Mouse (Mus musculus) thymus, adult 2 months (tissue): Measurements from ENCODE around the gene Tmie.

Experiments used
- CTCF ChIP-seq: fragments of 200-500 bp; IDR thresholded peaks from 2 replicates; pipeline ENCODE4 v1.5.1; 2012; ENCODE audit warnings: mild to moderate bottlenecking, control low read depth, low read length, moderate library complexity, borderline replicate concordance; ENCODE audit not compliant: control insufficient read depth, poor library complexity, insufficient read depth; ENCODE audit errors: extremely low read depth
- POLR2A ChIP-seq: fragments of 200-500 bp; IDR thresholded peaks from 2 replicates; pipeline ENCODE4 v1.6.1; 2012; ENCODE audit warnings: mild to moderate bottlenecking, low read length, control low read depth, moderate library complexity; ENCODE audit not compliant: control insufficient read depth, poor library complexity, insufficient read depth; ENCODE audit errors: extremely low read depth

DNA sequence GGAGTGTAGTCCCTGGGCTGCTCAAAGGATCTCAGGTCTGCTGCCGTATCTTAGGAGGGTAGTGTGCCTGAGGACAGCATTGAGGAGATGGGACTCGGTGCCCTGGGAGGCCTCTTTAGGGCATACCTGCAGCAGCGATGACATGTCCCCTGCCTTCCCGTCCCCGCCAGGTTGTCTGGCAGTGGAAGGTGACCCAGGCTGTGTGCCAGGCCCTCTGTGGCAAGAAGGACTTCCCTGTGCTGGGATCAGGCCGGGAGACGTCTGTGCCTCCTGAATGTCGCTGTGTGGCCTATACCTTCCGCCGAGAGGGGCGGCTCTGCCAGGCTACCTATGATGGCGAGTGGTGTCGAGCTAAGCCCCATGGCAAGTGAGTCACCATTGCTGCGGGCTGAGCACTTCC is 9.0 kb upstream of the Tmie start:
- TF ChIP-seq POLR2A (no peak), CTCF (no peak)
